Mouse (Mus musculus) urinary bladder, postnatal 25 days (tissue): Measurements from ENCODE around the gene Deaf1.

Experiments
- DNase-seq: peaks from one replicate; pipeline ENCODE4 v3.0.0; 2022; ENCODE audit warnings: low spot score

The Deaf1 gene

GRCm38 (mm10) chr7:141339215-141339920, 11.9 kb upstream of the Deaf1 start:
- DNase-seq: no peak

DNA sequence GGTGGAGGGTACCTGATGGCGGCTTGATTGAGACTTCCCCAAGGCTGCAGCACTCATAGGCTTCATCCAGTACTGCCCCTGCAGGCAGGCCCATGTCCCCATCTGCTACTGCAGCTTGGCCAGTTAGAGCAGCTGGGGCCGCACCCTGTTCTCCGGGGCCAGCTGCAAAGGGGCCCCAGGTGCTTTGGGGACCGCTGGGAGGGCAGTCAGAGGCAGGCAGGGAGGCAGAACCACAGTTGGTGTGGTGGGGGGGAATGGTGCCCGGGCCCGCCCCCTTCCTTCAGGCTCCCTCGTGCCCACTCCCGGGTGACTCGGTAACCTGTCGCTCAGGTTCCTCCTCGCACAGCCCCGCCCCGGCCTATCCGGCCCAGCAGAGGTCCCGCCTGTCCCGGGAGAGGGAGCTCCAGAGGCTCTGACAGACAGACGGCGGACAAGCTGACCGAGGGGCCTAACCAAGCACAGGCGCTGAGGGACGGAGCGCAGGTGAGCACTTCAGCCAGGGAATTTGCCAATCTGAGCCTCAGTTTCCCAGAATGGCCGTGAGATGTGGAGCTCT, 11.2 kb upstream of the Deaf1 start, which contains the start of gene Eps8l2:
Eps8l2 (plus strand) TSS at position 305 of the 556 bp plus-strand sequence.
- DNase-seq: peak; percentile 64

DNA sequence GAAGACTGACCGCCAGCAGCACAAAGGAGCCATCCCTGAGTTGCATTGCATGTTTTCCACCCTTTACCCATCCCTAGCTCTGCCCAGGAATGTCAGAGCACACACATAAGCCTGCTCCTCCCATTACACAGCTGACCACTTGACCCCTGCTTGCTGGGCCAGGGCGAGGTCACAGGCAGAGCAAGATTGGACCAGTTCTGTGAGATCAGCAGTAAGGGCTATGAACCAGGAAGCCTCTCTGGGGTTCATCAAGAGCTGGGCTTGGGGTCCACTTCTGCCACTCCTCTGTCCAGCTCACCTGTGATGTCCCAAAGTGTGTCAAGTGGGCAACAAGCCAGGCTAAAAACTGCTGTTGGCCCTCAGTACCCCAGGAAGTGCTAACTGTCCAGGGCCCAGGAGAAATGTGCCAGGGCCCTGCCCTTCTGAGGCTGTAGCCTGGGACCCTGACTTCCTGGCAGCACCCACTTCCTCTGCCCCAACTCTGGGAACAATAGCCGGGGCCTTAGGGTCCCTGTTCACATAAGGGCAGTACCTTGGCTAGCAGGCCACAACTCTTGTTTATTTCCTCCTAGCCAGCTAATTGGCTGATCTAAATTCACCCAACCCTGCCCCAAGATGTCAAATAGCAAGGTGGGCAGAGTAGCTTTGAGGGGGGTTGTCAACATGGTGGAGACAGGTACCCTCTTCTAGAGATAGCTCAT, 10.4 kb upstream of the Deaf1 start:
- DNase-seq: no peak

DNA sequence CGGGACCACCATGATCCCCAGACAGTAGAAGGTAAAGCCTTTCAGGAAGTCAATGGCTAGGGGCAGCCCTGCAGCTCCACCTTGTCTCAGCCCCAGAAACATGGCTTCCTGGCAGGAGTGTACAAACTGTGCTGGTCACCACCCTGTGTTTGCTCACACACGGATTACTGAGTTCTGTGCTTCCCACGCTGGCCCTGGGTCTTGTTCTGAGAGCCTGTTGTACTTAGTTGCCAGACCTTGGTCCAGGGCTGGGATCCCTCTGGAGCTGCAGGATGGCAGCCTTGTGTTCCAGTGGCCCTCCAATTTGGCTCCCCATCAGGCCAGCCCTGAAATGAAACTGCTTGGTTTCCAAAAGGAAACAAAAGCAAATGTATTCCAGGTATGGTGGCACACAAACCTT, 8.8 kb upstream of the Deaf1 start:
- no peak for DNase-seq

GRCm38 (mm10) chr7:141335682-141336081, 8.2 kb upstream of the Deaf1 start:
- DNase-seq: no peak

DNA sequence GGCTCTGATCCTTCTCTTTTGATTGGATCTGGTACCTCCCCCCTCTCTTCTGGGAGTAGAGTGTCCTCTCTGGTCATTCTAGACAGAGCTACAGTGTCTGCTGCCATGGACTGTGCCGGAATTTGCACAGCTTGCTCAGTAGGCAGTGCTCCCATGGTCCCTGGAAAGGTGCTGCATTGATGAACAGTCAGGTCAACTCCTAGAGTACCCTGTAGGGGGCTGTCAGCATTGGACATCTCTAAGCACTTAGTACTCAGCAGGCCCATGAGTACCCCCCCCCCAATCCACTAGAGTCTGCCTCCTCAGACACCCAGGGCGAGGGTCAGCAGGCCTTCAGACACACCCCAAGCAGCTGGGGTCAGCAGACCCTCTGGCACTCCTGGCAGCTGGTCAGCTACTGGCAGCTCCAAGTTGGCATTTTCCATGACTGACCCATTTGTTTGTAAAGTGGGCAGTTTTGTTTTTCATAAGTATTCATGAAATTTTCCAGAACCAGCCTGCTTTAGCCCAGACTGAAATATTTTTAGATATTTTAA, 7.6 kb upstream of the Deaf1 start:
- DNase-seq: no peak

DNA sequence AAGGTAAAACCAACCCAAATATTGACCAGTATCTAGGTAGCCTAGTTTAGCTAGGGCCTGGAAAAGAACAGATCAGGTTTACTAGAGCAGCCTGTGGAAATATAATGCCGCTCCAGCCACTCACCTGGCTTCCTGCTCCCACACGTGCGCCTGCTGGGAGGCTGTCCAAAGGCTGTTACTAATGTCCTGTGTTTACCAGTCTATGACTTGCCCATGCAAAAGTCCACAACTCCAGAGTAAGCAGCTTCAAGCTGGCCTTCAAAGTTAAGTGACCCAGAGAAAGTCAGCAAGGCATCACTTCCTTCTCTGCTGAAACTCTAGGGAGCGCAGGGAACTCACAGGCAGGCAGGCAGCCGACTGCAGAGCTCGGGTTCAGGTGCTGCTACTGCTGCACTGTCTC, 4.5 kb upstream of the Deaf1 start:
- DNase-seq: no peak

DNA sequence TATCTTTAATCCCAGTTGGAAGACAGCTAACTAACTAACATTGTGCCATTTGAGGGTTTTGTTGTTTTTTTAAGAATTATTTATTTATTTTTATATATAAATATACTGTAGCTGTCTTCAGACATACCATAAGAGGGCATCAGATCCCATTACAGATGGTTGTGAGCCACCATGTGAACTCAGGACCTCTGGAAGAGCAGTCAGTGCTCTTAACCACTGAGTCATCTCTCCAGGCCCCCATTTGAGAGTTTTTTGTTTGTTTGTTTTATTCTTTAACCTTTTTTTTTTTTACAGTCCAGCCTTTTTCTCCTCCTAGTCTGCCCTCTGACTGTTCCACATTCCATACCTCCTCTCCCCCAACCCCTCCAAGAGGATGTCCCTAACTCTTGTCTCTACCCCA, 3.2 kb upstream of the Deaf1 start:
- DNase-seq: no peak

DNA sequence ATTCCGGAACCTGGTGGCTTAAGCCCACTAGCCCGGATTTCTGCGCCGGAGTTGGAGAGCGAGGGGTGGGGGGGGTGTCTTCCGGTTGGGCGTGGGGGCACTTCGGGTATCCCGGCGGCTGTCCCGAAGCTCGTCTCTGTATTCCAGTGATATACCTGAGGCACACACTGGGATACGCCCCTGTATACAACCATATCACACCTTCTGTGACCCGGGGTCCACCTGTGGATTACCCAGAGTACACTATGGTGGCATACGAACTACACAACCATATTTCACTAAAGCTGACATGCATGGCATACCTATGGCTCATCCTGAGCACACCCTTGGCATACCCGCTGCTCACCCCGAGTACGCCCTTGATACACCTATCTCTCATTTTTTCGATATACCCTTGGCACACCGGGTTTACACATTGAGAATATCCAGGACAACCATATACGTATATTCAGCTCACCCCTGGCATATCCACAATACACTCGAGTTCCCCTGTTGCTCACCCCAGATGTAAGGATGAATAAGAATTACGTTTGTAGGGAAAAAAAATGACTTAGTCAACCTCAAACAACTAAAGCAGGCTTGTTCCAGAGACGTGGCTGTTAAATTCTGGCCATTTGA, 992 bp upstream of the Deaf1 start:
- no peak for DNase-seq

DNA sequence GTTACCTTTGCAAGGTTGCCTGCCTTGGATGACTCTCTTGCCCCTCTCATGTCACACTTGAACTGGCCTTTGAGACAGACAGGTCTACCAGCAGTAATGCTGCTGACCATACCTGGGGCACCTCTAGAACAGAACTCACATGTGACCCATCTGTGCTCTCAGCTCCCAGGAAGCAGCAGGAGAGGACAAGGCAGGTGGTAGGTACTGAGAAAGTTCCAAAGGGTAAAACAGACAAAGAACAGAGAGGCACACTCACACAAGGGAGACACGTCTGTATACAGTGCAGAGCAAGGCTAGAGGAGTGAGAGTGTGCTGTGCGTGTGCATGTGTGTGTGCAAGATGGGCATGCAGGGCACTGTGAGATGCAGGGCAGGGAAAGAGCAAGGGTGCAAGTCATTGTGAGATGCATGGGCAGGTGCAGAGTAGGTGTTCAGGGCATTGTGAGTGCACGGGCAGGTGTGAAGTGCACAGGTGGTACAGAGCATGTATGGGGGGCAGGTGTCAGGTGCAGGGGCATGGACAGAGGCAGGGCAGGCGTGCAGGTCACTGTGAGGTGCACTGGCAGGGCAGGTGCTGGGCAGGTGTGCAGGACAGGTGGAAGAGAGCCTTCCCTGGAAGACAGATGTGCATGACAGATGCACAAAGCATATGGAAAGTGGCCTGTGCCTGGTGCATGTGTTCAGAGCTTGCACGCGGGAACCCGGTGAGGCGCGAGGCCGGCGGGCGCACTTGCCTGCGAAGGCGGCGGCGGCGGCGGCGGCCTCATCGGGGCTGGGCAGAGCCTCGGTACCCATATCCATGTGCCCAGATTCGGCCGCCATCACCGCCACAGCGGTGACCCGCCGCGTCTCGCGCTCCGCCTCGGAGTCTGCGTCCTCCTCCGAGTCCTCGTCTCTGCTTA, 694 bp downstream of the Deaf1 start:
- peak; percentile 26 for DNase-seq

- no peak for DNase-seq
Observed at GRCm38 (mm10) chr7:141324686-141325085, 2.8 kb downstream of the Deaf1 start.

GRCm38 (mm10) chr7:141319446-141319845, 8.0 kb downstream of the Deaf1 start:
- no peak for DNase-seq

DNA sequence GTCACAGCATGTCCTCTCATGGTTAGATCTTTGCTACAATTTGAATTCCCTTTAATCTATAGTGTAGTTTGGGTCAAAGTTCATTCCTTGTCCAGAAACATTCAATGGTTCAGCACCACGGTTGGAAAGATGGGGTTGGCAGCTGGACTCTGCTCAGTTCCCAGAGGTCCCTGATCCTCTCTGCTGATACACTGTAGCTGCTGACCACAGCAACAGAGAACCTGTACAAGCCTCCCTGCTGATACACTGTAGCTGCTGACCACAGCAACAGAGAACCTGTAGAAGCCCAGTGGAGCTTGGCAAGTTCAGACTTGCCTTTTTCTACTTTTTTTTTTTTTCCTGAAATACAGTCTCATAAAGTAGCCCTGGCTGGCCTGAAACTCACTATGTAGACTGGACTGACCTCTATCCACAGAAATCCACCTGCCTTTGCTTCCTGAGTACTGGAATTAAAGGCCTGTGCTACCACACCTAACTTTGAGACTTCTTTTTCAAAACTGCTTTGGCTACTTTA, 9.8 kb downstream of the Deaf1 start:
- no peak for DNase-seq

DNA sequence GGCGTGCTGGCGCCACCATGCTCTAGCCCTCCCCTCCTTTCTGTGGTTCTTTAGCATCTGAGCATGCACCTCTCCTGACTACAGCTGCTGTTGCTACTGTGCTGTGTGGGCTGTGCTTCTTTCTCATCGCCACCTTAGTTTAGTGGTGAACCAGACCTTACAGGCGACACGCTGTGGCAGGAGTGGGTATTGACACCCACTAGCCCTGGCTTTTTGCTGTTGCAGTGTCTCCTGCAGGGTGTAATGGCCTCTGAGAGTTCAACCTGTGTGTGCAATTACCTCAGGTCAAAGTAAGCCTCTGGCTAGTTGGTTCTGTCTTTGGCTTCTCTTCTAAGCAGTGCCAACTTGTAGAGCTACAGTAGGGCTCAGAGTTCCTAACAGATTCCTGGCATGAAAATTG, 11.5 kb downstream of the Deaf1 start:
- no peak for DNase-seq

DNA sequence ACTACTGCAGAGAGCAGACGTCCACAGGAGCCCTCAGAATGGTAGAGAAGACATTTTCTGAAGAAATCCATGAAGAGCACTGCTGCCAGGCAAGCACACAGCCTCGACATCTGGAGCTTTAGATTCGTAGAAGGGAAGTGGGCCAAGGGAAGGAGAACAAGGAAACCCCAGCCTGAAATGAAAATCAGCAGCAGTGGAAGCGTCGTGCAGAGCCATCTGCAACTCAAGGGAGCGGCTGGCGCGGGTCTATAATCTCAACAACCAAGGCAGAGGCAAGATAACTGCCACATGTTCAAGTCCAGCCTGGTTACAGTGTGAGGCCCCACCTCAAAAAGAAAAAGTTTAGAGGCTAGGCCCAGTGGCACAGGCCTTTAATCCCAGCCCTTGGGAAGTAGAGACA, 12.4 kb downstream of the Deaf1 start:
- DNase-seq: no peak

- DNase-seq: no peak
Observed at GRCm38 (mm10) chr7:141314416-141314815, 13.1 kb downstream of the Deaf1 start.

DNA sequence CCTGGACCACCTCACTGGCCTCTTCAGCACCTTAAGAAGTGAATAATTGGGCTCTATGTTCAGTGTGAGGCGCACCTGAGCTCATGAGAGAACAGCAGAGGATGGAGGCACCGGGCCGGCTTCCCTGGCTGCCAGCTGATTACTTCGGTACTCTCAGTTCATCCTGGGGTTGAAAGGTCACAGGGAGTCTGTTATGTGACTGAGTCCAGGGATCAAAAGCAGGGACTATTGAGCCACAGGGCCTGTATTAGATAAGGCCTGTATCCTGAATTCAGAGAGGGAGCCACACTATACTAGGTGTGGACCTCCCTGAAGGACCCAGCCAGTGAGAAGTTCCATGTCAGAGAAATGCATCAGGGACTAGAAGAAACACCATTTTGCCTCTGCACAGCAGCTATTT, 23.0 kb downstream of the Deaf1 start:
- no peak for DNase-seq

DNA sequence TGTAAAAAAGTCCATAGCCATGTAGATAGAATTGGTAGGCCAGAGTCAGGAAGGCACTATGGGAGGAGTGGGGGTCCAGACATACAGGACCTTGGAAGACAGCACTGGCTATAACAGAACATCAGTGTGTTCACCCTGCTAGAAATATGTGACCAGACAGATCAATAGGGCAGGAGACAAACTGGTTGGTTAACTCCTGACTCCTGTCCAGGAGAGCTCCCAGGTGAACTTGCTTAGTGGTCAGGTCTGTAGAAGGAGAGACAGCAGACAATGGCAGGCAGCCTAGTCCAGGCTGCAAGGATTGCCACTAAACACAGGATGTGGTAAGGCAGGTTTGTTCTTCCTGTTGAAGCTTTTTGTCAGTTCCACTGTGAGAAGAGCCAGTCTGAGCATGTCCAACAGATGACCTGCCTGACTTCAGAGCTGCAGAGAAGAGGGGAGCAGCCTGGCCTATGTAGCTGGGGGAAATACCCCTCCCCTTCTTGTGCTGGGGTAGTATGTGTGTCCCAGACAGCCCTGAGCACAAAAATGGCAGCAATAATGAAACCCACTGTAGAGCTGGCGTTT, 24.7 kb downstream of the Deaf1 start:
- DNase-seq: no peak

DNA sequence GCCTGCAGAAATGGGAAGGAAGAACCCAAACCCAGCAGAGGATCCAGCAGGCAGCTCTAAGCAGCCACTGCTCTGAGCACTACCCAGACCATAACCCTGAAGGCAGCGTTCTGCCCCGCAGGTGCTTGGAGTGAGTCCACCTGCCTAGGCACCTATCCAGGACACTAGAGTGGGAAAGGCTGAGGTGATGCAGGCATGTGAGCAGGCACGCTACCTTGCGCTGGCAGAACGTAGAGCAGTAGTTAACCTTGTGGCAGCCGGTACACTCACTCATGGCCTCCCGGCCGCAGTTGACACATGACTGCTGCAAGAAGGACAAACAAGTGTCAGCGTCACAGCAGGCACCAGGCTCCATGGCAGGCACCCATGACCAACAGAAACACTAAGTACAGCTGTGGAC, 26.1 kb downstream of the Deaf1 start:
- no peak for DNase-seq

- no peak for DNase-seq
Observed at GRCm38 (mm10) chr7:141299175-141299574, 28.3 kb downstream of the Deaf1 start.
